Mouse (Mus musculus): ENCODE measurements around the gene Mxd1. TPM values are rescaled to one million over a fixed set of nuclear protein-coding genes. Genes with fewer than 3 reads are reported as not detected.

The Mxd1 gene
- polyA plus RNA-seq, 1 experiment from 2014 or later = 14.4 TPM

- Histone ChIP-seq H3K4me1 (replicated peaks) (0 out of 2 replicates have a peak, but pooled peaks cover 10% of the 10 kb centered on the region), H3K4me2 (no peak overlapping the region), H3K9me3 (replicated peaks) (no peaks in the 10 kb centered on the region), H3K27ac (ENCODE audit: poor library complexity, severe bottlenecking) (no peak overlapping the region), H3K4me3 (no peak overlapping the region), H3K27me3 (replicated peaks) (no peaks in the 10 kb centered on the region), H3K9ac (no peak overlapping the region), H3K36me3 (peaks cover 23% of the 10 kb centered on the region)
- ATAC-seq (ENCODE audit: insufficient number of reproducible peaks, low FRiP score) = no peak
- WGBS = 63% methylated on average over 4 of the region's 4 CpGs
Measured at GRCm38 (mm10) chr6:86645551-86645950, 23.4 kb downstream of the Mxd1 start.

DNA sequence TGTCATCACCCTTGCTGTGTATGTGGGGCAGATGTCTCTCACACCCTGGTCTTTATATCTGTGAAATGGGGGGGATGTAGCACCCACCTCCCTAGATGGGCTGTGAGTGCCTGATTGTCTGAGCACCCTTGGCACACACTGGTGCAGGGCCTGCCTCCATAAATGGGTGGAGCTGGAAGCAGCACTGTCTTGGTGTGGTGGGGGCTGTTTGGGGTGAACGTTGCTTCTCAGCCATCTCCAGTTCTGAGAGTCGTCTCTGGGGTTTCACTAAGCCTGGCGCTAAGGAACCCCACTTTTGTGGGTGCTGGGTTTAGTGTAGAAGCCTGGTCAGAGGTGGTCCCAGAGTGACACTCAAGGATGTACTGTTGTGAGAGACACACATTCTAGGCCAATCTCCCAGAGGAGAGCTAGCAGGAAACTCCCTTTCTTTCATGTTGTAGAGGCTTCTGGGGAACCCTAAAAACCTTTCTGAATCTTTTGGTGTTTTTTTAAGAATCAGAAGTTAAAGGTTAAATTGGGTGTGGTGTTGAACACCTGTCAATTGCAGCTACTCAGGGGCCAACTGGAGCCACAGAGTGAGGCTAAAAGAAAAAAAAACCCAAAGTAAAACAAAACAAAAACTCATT lies 24.1 kb downstream of the Mxd1 start:
- Histone ChIP-seq H3K4me2 (no peak overlapping the region), H3K36me3 (peaks cover 16% of the 10 kb centered on the region), H3K27ac (ENCODE audit: poor library complexity, severe bottlenecking) (no peak overlapping the region), H3K9ac (no peak overlapping the region), H3K27me3 (replicated peaks) (no peaks in the 10 kb centered on the region), H3K4me3 (no peak overlapping the region), H3K9me3 (replicated peaks) (no peaks in the 10 kb centered on the region), H3K4me1 (replicated peaks) (0 out of 2 replicates have a peak, but pooled peaks cover 10% of the 10 kb centered on the region)
- ATAC-seq (ENCODE audit: insufficient number of reproducible peaks, low FRiP score) = no peak
- 79% methylated on average over 3 of the region's 3 CpGs for WGBS

GRCm38 (mm10) chr6:86641716-86642115 lies 27.2 kb downstream of the Mxd1 start:
- no peaks in the 10 kb centered on the region for H3K27me3 ChIP-seq (replicated peaks)
- H3K9ac ChIP-seq = no peak overlapping the region
- no peaks in the 10 kb centered on the region for H3K36me3 ChIP-seq
- H3K4me3 ChIP-seq = no peak overlapping the region
- WGBS = 47% methylated on average over 8 of the region's 8 CpGs
- H3K4me2 ChIP-seq = no peak overlapping the region
- peaks cover 11% of the 10 kb centered on the region for H3K4me1 ChIP-seq (replicated peaks)
- no peak overlapping the region for H3K27ac ChIP-seq (ENCODE audit: poor library complexity, severe bottlenecking)
- no peaks in the 10 kb centered on the region for H3K9me3 ChIP-seq (replicated peaks)
- no peak for ATAC-seq (ENCODE audit: insufficient number of reproducible peaks, low FRiP score)

GRCm38 (mm10) chr6:86640776-86641175 lies 28.2 kb downstream of the Mxd1 start:
- H3K27ac ChIP-seq (ENCODE audit: poor library complexity, severe bottlenecking) = no peak overlapping the region
- H3K36me3 ChIP-seq = no peaks in the 10 kb centered on the region
- H3K4me1 ChIP-seq (replicated peaks) = peaks cover 15% of the 10 kb centered on the region
- H3K27me3 ChIP-seq (replicated peaks) = no peaks in the 10 kb centered on the region
- ATAC-seq (ENCODE audit: insufficient number of reproducible peaks, low FRiP score) = no peak
- H3K4me3 ChIP-seq = no peak overlapping the region
- 87% methylated on average over 8 of the region's 8 CpGs for WGBS
- no peaks in the 10 kb centered on the region for H3K9me3 ChIP-seq (replicated peaks)
- no peak overlapping the region for H3K4me2 ChIP-seq
- H3K9ac ChIP-seq = no peak overlapping the region

DNA sequence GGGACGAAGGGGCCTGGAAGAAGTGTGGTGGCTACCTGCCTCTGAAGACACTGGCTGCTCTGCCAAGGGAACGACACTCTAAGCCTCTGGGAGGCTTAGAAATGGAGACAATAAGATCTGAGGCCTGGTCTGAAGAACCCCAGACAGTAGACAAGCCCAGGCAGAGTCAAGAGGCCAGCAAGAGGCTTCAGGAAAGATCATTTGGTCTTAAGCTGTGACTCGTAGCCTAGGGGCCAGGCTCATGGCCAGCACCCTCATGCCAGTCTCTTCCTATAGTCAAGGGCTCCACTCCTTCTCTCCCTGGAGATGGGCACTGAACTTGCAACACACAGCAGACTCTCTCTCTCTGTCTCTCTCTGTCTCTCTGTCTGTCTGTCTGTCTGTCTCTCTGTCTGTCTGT lies 28.8 kb downstream of the Mxd1 start:
- Histone ChIP-seq H3K4me2 (no peak overlapping the region), H3K4me3 (no peak overlapping the region), H3K4me1 (replicated peaks) (peaks cover 15% of the 10 kb centered on the region), H3K36me3 (no peaks in the 10 kb centered on the region), H3K9ac (no peak overlapping the region), H3K27me3 (replicated peaks) (no peaks in the 10 kb centered on the region), H3K27ac (ENCODE audit: poor library complexity, severe bottlenecking) (peak overlapping the region; percentile 61), H3K9me3 (replicated peaks) (no peaks in the 10 kb centered on the region)
- 71% methylated on average over 3 of the region's 3 CpGs for WGBS
- ATAC-seq (ENCODE audit: insufficient number of reproducible peaks, low FRiP score) = no peak

DNA sequence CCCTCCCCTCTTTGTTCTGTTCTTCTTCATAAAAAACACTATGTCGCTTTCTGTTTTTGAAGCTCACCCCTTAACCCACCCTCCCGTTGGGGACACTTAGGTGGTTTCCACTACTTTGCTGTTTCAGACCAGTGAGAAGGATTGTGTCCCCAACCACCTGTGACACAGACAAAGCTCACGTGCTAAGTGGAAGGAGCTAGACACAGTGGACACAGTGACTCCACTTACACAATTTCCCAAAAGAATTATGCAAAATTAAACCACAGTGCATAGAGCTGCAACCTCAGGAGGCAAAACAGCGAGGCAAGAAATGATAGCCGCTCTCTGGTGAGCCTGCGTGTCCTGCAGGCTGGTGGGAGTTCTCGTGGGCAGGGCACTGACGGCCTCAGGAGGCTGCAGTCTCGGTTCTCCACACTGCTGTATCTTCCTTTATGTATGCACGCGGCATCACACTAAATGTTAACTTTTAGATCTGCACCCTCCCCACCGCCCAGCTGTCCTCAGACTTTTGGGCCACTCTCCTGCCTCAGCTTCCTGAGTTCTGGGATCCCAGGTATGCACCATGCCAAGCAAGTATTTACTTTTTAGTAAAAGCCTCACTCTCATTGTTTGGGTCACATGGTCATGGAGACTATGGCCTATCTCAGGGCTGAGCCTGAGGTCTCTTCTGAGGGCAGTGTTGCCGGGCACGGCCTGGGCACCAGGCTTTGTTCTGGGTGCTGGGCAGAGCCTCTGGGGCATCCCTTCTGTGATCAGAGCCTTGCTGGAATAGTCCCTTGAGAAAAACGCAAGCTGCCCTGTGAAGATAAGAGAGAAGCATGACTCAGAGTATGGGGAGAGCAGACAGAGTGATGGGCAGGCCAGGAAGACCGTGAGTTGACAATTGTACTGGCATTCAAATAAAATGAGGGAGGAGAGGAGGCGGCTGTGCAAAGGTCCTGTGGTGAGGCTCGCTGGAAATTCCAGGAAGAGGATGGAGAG lies 29.5 kb downstream of the Mxd1 start:
- no peak overlapping the region for H3K4me2 ChIP-seq
- H3K27ac ChIP-seq (ENCODE audit: poor library complexity, severe bottlenecking) = peak overlapping the region; percentile 61
- H3K4me1 ChIP-seq (replicated peaks) = peaks cover 13% of the 10 kb centered on the region
- no peaks in the 10 kb centered on the region for H3K36me3 ChIP-seq
- no peaks in the 10 kb centered on the region for H3K9me3 ChIP-seq (replicated peaks)
- H3K4me3 ChIP-seq = no peak overlapping the region
- H3K27me3 ChIP-seq (replicated peaks) = no peaks in the 10 kb centered on the region
- ATAC-seq (ENCODE audit: insufficient number of reproducible peaks, low FRiP score) = peak; percentile 92
- no peak overlapping the region for H3K9ac ChIP-seq
- WGBS = 69% methylated on average over 18 of the region's 18 CpGs

GRCm38 (mm10) chr6:86638434-86638833 lies 30.5 kb downstream of the Mxd1 start:
- no peak for ATAC-seq (ENCODE audit: insufficient number of reproducible peaks, low FRiP score)
- no peak overlapping the region for H3K4me3 ChIP-seq
- H3K9ac ChIP-seq = no peak overlapping the region
- no peak overlapping the region for H3K4me2 ChIP-seq
- 30% methylated on average over 2 of the region's 2 CpGs for WGBS
- no peaks in the 10 kb centered on the region for H3K9me3 ChIP-seq (replicated peaks)
- peak overlapping the region; percentile 51; the same call in 1 of the 2 replicates for H3K27ac ChIP-seq (ENCODE audit: poor library complexity, severe bottlenecking)
- H3K36me3 ChIP-seq = no peaks in the 10 kb centered on the region
- peaks cover 5% of the 10 kb centered on the region for H3K4me1 ChIP-seq (replicated peaks)
- no peaks in the 10 kb centered on the region for H3K27me3 ChIP-seq (replicated peaks)

DNA sequence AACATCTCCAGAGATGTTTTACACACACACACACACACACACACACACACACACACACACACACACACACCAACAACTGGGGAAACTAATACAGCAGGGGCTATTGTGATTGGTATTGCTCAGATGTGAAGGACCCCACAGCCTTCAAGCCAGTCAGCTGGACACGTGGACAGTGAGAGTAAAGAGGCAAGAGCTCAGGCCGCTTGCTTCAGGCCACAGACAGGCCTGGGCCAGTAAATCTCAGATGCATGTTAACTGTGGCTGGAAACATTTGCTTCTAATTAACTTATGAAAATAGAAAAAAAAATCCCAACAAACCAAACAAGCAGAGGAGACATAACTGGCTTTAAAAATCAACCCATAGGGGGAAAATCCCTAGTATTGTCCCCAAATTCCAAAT lies 31.1 kb downstream of the Mxd1 start:
- no peak for ATAC-seq (ENCODE audit: insufficient number of reproducible peaks, low FRiP score)
- Histone ChIP-seq H3K27ac (ENCODE audit: poor library complexity, severe bottlenecking) (no peak overlapping the region), H3K36me3 (no peaks in the 10 kb centered on the region), H3K9me3 (replicated peaks) (no peaks in the 10 kb centered on the region), H3K4me1 (replicated peaks) (peaks cover 5% of the 10 kb centered on the region), H3K27me3 (replicated peaks) (no peaks in the 10 kb centered on the region), H3K9ac (no peak overlapping the region), H3K4me3 (no peak overlapping the region), H3K4me2 (no peak overlapping the region)
- 77% methylated on average over 2 of the region's 2 CpGs for WGBS

GRCm38 (mm10) chr6:86637171-86637835 lies 31.7 kb downstream of the Mxd1 start:
- no peaks in the 10 kb centered on the region for H3K36me3 ChIP-seq
- no peak overlapping the region for H3K4me2 ChIP-seq
- H3K4me1 ChIP-seq (replicated peaks) = peaks cover 5% of the 10 kb centered on the region
- H3K9ac ChIP-seq = no peak overlapping the region
- no peak overlapping the region for H3K4me3 ChIP-seq
- no peak; the same call in 1 of the 2 replicates for ATAC-seq (ENCODE audit: insufficient number of reproducible peaks, low FRiP score)
- 35% methylated on average over 4 of the region's 4 CpGs for WGBS
- H3K9me3 ChIP-seq (replicated peaks) = no peaks in the 10 kb centered on the region
- no peaks in the 10 kb centered on the region for H3K27me3 ChIP-seq (replicated peaks)
- H3K27ac ChIP-seq (ENCODE audit: poor library complexity, severe bottlenecking) = no peak overlapping the region

GRCm38 (mm10) chr6:86636495-86636894 lies 32.5 kb downstream of the Mxd1 start:
- Histone ChIP-seq H3K9ac (no peak overlapping the region), H3K4me2 (no peak overlapping the region), H3K27ac (ENCODE audit: poor library complexity, severe bottlenecking) (peak overlapping the region; percentile 40; the same call in 1 of the 2 replicates), H3K27me3 (replicated peaks) (peaks cover 3% of the 10 kb centered on the region; the same call in 1 of the 2 replicates), H3K4me1 (replicated peaks) (peaks cover 5% of the 10 kb centered on the region), H3K4me3 (no peak overlapping the region), H3K9me3 (replicated peaks) (no peaks in the 10 kb centered on the region), H3K36me3 (no peaks in the 10 kb centered on the region)
- ATAC-seq (ENCODE audit: insufficient number of reproducible peaks, low FRiP score) = peak; percentile 80
- 40% methylated on average over 2 of the region's 2 CpGs for WGBS

DNA sequence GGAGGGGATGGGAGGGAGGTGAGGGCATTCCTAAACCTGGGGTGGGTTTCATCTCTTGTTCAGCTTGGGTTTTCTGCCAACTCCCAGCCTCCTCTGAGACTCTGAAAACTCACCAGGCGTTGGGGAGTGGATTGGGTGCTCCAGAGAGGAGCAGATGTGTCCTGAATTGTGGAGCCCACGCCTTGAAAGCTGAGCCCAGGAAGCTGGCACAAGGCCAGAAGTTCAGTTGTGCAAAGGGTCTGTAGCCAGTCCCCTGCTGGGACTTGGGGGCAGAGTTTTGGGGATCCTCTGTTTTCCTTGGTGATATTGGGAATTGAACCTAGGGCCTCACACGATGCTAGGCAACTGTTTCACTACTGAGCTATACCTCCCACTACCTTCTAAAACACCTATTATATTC lies 38.8 kb downstream of the Mxd1 start:
- H3K9ac ChIP-seq = no peak overlapping the region
- H3K27ac ChIP-seq (ENCODE audit: poor library complexity, severe bottlenecking) = no peak overlapping the region
- 76% methylated on average over 3 of the region's 3 CpGs for WGBS
- H3K36me3 ChIP-seq = no peaks in the 10 kb centered on the region
- no peaks in the 10 kb centered on the region for H3K4me1 ChIP-seq (replicated peaks)
- no peak for ATAC-seq (ENCODE audit: insufficient number of reproducible peaks, low FRiP score)
- H3K27me3 ChIP-seq (replicated peaks) = peaks cover 3% of the 10 kb centered on the region; the same call in 1 of the 2 replicates
- H3K4me3 ChIP-seq = no peak overlapping the region
- H3K9me3 ChIP-seq (replicated peaks) = no peaks in the 10 kb centered on the region
- H3K4me2 ChIP-seq = no peak overlapping the region
